Mouse (Mus musculus) forebrain, embryonic 16.5 days (tissue): ENCODE data around the gene Prss50. TPM values are rescaled to one million over a fixed set of nuclear protein-coding genes. Genes with fewer than 3 reads are reported as not detected.

Source experiments
- ATAC-seq: fragments of 200-750 bp; cut with Nextera tagmentation; 2 replicates; pipeline ENCODE4 v1.8.0; 2017; ENCODE audit warnings: mild to moderate bottlenecking, moderate library complexity
- H3K27ac ChIP-seq: fragments of 300-500 bp; sonication (generic); 2 replicates; pipeline ENCODE4 v1.5.1; 2014; ENCODE audit warnings: low read length, control low read depth
- H3K27me3 ChIP-seq: fragments of 300-500 bp; sonication (generic); replicated peaks from 2 replicates; pipeline ENCODE4 v1.6.1; 2014; ENCODE audit warnings: low read length; ENCODE audit not compliant: control insufficient read depth, insufficient read depth
- H3K36me3 ChIP-seq: fragments of 300-500 bp; sonication (generic); 2 replicates; pipeline ENCODE4 v1.6.1; 2014; ENCODE audit not compliant: control insufficient read depth, insufficient read depth
- H3K4me1 ChIP-seq: fragments of 300-500 bp; sonication (generic); replicated peaks from 2 replicates; pipeline ENCODE4 v1.6.1; 2014; ENCODE audit warnings: low read length; ENCODE audit not compliant: control insufficient read depth, insufficient read depth
- H3K4me2 ChIP-seq: fragments of 300-500 bp; sonication (generic); 2 replicates; pipeline ENCODE4 v1.6.1; 2014; ENCODE audit warnings: mild to moderate bottlenecking, low read length, control low read depth
- H3K4me3 ChIP-seq: fragments of 300-500 bp; sonication (generic); replicated peaks from 2 replicates; pipeline ENCODE4 v1.5.1; 2014; ENCODE audit warnings: mild to moderate bottlenecking, low read length, control low read depth
- H3K9ac ChIP-seq: fragments of 300-500 bp; sonication (generic); replicated peaks from 2 replicates; pipeline ENCODE4 v1.6.1; 2014; ENCODE audit warnings: low read depth, low read length, control low read depth
- H3K9me3 ChIP-seq: fragments of 300-500 bp; sonication (generic); 2 replicates; pipeline ENCODE4 v1.6.1; 2016; ENCODE audit warnings: low read length; ENCODE audit not compliant: control insufficient read depth
- WGBS: fragments of 180-500 bp; shearing (Covaris S2); extraction: QIAGEN DNeasy Blood & Tissue Kit; methylation state at CpG from one replicate; pipeline ENCODE4 v1.1.7; 2014; 5-methylcytosine and 5-hydroxymethylcytosine counted together
- polyA plus RNA-seq: library from polyadenylated mRNA; unstranded; fragments of >200 nt; fragmentation: Nextera tagmentation; extraction: Ambion mirVana; gene quantifications from 2 replicates; pipeline ENCODE4 v1.2.1, GENCODE M21; 2015

Gene Prss50
- polyA plus RNA-seq, 1 experiment from 2014 or later: 0.14 TPM

DNA sequence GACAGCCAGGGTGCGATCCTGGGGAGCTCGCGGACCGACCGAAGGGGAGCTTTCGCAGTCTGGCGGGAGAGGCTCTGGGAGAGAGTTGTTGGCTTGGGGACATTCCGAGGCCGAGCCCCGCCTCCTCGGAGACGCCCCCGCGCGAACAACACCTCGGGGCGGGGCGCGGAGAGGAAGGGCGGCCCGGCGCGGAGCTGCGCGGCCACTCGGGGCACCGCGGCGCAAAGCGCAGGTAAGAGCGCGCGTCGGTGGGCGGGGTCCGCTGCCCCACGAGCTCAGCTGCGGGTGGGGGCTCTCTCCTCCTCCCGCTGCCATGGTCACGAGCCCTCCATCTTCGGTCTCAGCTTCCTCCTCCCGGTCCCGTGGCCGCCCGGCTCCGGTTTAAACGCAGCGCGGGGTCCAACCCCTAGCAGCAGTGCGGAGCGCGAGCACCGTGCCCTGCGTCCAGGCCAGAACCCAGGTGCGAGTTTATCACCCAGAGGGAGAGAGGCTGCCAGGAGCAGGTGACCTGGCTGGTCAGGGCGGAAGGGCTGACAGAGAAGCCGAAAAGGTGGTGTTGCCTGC is 22.3 kb downstream of the Prss50 start, which contains the start of gene Tmie:
TSS of gene Tmie (minus strand) at position 116 of the 564 bp plus-strand sequence.
- Histone ChIP-seq H3K36me3 (no peaks in the 10 kb centered on the region), H3K9ac (peak within 1 kb of the TSS; percentile 45), H3K9me3 (no peaks in the 10 kb centered on the region), H3K4me3 (peak within 1 kb of the TSS; percentile 55), H3K27ac (no peak within 1 kb of the TSS), H3K4me2 (peak within 1 kb of the TSS; percentile 87), H3K4me1 (peaks cover 16% of the 10 kb centered on the region), H3K27me3 (peaks cover 26% of the 10 kb centered on the region)
- under 1% methylated on average over 49 of the region's 57 CpGs for WGBS
- ATAC-seq: peak; percentile 45

DNA sequence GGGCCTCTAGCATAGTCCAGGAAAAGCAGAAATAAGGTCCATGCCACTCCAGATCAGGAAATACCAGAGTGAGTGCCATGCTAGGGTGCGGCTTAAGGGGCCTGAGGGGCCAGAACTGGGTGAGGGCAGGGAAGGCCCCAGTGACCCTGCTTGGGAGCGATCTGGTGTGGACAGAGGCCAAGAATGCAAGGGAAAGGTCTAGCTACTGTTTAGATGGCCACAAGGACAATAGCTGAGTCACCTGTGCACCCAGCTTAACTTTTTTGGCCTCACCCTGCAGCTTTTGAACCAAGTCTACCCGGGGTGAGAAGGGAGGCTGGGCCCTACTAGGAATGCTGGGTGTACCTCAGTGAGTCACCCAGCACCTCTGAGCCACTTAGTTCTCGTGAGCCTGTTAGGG is 23.0 kb downstream of the Prss50 start:
- peak overlapping the region; percentile 55 for H3K4me3 ChIP-seq
- peaks cover 26% of the 10 kb centered on the region for H3K27me3 ChIP-seq
- no peak overlapping the region for H3K27ac ChIP-seq
- H3K9me3 ChIP-seq: no peaks in the 10 kb centered on the region
- peaks cover 13% of the 10 kb centered on the region for H3K4me1 ChIP-seq
- no peak overlapping the region for H3K9ac ChIP-seq
- H3K4me2 ChIP-seq: peak overlapping the region; percentile 87
- ATAC-seq: no peak
- no peaks in the 10 kb centered on the region for H3K36me3 ChIP-seq
- 74% methylated on average over 4 of the region's 4 CpGs for WGBS

DNA sequence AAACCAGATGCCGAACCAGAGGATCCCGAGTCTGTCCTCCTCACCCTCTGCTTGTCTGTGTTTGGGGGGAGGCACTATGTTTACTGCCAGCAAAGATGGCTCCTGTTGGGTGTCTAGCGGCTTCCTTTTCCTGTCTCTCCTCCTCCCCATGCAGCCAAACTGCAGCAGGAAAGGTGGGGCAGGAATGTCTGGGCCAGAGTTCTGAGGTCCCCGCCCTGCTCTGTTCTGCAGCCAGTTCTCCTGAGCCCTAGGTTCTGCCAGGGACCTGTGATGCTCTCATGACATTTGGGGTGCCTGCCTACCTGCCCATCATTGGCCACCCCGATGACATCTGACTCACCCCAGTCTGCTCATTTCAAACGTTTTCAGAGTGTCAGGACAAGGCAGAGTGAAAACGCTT is 24.2 kb downstream of the Prss50 start:
- no peak overlapping the region for H3K4me2 ChIP-seq
- peaks cover 24% of the 10 kb centered on the region for H3K27me3 ChIP-seq
- 82% methylated on average over 7 of the region's 7 CpGs for WGBS
- peaks cover 13% of the 10 kb centered on the region for H3K4me1 ChIP-seq
- H3K4me3 ChIP-seq: no peak overlapping the region
- H3K9ac ChIP-seq: no peak overlapping the region
- H3K36me3 ChIP-seq: no peaks in the 10 kb centered on the region
- H3K27ac ChIP-seq: no peak overlapping the region
- no peak for ATAC-seq
- H3K9me3 ChIP-seq: no peaks in the 10 kb centered on the region

DNA sequence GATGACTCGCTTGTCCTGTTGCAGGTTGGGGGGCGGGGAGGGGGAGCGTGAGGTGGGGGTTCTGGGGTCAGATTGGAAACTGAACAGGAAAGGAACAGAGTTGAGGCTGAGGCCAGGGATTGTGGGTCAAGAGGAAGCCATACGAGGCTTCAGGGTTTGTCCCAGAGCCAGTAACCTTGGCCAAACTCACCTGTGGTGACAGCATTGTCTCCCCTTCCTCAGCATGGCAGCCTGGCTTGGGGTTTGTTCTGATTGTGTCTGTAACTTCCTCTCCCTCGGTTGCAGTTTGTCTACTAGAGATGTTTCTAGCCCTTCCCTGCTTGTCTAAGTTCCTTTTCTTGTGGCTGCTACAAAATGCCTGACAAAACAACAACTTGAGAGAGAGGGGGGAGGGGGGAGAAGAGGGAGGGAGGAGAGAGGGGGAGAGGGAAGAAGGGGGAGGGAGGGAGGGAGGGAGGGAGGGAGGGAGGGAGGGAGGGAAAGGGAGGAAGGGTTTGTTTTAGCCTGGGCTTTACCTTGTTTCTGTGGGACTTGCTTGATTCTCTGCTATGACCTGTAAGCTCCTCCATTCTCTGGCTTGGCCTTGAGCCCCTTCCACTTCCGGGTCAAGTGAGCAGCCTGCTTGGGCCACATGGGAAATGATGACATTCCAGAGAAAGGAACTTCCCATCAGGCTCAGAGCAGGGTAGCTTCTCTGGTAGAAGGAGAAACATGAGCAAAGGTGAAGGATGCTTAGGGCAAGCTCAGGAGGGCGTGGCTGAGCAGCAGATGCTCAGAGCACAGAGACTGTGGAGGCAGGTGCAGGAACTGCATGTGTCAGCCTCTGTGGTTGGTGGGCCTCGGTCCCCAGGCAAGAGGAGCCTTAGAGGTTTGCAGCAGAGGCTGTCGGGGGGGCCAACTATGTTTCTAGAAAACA is 29.9 kb downstream of the Prss50 start:
- ATAC-seq: no peak
- Histone ChIP-seq H3K4me3 (no peak overlapping the region), H3K36me3 (no peaks in the 10 kb centered on the region), H3K4me2 (no peak overlapping the region), H3K4me1 (no peaks in the 10 kb centered on the region), H3K27me3 (no peaks in the 10 kb centered on the region), H3K27ac (no peak overlapping the region), H3K9me3 (no peaks in the 10 kb centered on the region), H3K9ac (no peak overlapping the region)
- 68% methylated on average over 9 of the region's 9 CpGs for WGBS

DNA sequence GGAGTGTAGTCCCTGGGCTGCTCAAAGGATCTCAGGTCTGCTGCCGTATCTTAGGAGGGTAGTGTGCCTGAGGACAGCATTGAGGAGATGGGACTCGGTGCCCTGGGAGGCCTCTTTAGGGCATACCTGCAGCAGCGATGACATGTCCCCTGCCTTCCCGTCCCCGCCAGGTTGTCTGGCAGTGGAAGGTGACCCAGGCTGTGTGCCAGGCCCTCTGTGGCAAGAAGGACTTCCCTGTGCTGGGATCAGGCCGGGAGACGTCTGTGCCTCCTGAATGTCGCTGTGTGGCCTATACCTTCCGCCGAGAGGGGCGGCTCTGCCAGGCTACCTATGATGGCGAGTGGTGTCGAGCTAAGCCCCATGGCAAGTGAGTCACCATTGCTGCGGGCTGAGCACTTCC is 31.2 kb downstream of the Prss50 start:
- H3K9ac ChIP-seq: no peak overlapping the region

DNA sequence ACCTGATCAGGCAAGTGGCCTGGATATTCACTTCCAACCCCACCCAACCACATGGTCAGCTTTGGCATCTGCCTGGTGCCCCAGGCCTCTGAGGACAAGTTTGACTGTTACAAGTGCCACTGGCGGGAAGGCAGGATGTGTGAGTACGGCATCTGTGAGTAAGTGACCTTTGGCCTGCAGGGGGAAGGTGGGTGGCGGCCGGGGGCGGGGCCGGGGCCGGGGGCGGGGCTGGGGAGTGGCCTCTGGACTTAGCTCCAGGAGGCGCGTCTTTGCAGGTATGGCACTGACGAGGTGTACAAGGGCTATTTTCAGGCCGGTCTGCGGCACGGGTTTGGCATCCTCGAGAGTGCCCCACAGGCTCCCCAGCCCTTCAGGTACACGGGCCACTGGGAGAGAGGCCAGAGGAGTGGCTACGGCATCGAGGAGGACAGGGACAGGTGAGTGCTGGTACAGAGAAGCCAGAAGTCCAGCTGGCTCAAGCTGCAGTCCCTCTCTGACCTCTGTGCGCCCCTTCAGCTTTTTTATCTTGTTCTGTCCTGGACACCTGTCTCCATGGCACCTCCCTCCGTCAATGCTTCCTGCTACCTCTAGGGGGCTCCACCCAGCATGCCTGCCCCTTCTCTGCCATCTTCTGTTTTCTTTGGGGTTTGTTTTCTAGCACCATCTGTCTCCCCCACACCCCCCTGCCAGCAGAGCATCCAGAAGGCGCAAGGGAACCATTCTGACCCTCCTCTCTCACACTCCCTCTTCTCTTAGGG is 32.4 kb downstream of the Prss50 start:
- ATAC-seq: no peak
- no peak overlapping the region for H3K4me3 ChIP-seq
- H3K4me2 ChIP-seq: no peak overlapping the region
- H3K36me3 ChIP-seq: no peaks in the 10 kb centered on the region
- WGBS: 13% methylated on average over 19 of the region's 21 CpGs
- no peaks in the 10 kb centered on the region for H3K9me3 ChIP-seq
- no peaks in the 10 kb centered on the region for H3K4me1 ChIP-seq
- H3K9ac ChIP-seq: no peak overlapping the region
- H3K27ac ChIP-seq: no peak overlapping the region
- H3K27me3 ChIP-seq: no peaks in the 10 kb centered on the region

More for the DNA sequence above, 31.2 kb downstream of the Prss50 start:
- 91% methylated on average over 14 of the region's 14 CpGs for WGBS
- H3K4me1 ChIP-seq: no peaks in the 10 kb centered on the region
- ATAC-seq: no peak
- H3K27me3 ChIP-seq: no peaks in the 10 kb centered on the region
- no peak overlapping the region for H3K27ac ChIP-seq
- no peaks in the 10 kb centered on the region for H3K36me3 ChIP-seq
- no peak overlapping the region for H3K4me3 ChIP-seq
- no peaks in the 10 kb centered on the region for H3K9me3 ChIP-seq
- H3K4me2 ChIP-seq: no peak overlapping the region

DNA sequence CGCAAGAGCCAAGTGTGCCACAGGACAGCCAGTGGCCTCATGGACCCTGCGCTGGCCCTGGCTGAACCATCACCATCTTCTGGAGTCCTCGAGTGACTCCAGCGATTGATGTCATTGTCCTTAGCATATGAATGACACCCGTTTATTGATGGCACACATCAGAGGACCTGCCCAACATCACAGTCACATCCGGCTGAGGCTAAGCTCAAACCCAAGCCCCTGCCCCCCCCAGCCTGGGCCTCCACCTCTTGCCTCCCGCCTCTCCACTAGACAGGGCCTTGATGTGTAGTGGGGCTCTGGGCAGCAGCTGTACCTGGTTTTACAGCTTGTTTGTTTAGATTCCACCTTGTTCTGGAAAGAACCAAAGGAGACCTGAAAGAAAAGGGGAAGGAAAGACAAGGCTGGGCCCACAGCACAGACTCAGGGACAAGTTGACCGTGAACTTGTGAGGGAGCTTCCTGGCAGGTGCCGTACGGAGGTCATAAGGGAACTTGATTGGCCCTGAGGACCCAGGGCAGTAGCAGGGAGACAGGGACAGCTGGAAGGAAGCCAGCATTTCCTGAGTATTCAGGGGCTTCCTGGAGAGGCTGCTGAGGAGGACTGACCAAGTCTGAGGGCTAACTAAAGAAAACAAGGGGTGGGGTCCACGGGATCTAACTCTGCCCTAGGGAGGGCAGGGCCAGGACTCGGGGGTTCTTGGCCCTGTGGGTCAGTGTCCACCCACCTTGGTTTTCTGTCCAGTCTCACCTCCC is 33.5 kb downstream of the Prss50 start:
- ATAC-seq: no peak
- H3K9ac ChIP-seq: no peak overlapping the region
- H3K36me3 ChIP-seq: no peaks in the 10 kb centered on the region
- no peak overlapping the region for H3K4me3 ChIP-seq
- no peaks in the 10 kb centered on the region for H3K27me3 ChIP-seq
- WGBS: 81% methylated on average over 12 of the region's 12 CpGs
- no peaks in the 10 kb centered on the region for H3K9me3 ChIP-seq
- H3K4me1 ChIP-seq: peaks cover 2% of the 10 kb centered on the region
- H3K4me2 ChIP-seq: no peak overlapping the region
- H3K27ac ChIP-seq: no peak overlapping the region

DNA sequence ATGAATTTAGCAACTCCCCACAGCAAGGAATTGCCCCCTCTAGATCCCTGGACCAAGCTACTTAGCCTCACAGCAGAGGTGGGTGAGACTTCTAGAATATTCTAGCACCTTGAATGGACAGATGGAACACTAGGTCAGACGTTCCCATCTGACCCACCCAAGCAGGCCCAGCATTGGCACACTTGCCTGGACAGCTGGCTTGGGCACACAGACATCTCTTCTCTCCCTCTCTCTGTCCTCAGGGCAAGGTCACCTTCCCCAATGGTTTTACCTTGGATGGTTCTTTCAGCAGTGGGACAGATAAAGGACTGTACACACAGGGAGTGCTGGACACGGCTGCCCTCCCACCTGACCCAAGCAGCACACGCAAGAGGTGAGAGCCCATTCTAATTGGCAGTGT is 34.8 kb downstream of the Prss50 start:
- Histone ChIP-seq H3K27me3 (no peaks in the 10 kb centered on the region), H3K9me3 (no peaks in the 10 kb centered on the region), H3K4me3 (no peak overlapping the region), H3K27ac (no peak overlapping the region), H3K9ac (no peak overlapping the region), H3K4me1 (peaks cover 5% of the 10 kb centered on the region), H3K4me2 (no peak overlapping the region), H3K36me3 (no peaks in the 10 kb centered on the region)
- WGBS: 87% methylated on average over 3 of the region's 3 CpGs
- ATAC-seq: no peak
